Mouse (Mus musculus) adrenal gland, postnatal 10 days (tissue): ENCODE measurements at regions not wholly inside any gene's neighbourhood (a gene's known extent, or its start where the extent isn't known, plus 50 kb on each side); places are given as distances from the start of the nearest gene placed in this dataset.

ENCODE experiments used
- DNase-seq: peaks from one replicate; pipeline ENCODE4 v3.0.0; 2021; ENCODE audit warnings: mixed read lengths

DNA sequence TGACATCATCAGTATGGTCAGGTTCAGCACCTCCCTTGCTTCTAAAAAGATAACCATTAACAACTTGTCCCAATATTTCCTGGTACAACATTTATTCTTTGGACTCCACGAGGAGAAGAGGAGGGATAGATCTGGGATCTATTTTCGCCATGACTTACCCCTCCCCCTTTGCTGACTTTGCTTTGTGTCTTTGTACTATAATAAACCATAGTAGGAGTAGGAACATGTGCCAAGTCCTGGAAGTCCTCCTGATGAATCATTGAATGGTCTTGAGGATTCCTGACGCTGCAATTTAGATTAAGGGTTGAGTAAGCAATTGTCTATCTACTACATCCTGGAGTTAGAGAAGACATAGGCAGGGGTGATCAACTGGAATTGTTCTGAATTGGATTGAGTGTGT is 71.2 kb downstream of the Rbm11 start:
- no peak for DNase-seq

DNA sequence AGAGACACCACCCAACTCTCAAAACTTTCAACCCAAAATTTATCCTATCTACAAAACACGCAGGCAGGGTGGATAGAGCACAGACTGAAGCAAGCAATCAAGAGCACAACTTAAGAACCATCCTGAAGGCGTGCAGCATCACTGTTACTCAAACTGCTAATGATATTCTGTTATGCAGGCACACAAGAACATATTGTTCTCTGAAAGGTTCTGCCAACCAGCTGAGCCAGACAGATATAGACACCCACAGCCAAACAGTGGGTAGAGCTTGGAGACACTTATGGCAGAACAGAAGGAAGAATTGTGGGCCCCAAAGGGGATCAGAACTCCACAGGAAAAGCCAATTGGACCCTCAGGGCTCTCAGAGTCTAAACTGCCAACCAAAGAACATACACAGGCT is 74.9 kb downstream of the Rbm11 start:
- no peak for DNase-seq

DNA sequence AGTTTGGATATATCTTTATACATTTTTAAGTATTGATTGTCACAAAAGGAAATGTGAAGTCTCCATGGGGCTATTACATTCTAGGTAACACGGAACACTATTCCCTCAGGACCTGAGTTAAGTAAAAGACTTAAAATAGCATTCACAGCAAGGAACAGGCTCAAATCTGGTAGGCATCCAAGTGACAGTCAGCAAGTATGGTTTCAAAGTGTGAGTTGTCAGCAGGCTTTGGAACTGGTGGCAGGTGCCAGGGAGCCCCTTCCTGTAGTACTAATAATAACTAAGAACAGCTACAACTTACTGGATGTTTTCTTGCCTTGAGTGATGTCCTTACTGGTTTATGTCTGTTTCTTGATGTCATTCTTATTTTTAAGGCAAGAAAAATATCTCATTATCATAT is 79.5 kb downstream of the Rbm11 start:
- DNase-seq, result no peak

DNA sequence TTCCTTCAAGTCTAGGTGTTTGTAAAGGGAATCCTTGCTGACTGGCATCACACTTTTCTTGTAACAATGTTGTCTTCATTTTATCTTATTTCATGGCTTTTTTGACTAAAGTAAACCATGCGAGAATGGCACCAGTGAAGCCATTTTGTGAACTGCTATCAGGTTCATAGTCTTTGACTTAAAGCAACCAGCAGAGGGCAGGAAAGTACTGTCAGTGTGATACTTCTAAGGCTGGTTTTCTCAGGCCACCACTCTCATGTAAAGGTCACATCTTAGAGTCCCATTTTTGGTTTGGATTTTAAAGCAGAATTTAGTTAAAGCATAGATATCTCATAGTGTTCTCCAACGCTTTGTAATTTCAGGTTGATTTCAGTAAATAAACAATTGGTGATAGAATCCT is 83.2 kb downstream of the Rbm11 start:
- peak; percentile 33 for DNase-seq

DNA sequence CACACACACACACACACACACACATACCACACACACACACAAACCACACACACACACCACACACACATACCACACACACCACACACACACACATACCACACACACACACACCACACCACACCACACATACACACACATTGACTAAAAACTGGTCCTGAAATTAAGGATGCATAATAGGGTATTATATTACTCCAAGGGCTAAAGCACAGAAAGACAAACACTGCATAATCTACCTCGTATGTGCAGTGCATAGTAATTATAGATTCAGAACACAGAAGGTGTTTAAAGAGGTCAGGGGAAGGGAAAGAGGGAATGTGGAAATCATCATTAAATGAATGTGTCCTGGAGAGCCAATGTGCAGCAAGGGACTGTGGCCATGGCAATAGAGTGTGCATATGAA is 84.5 kb downstream of the Rbm11 start:
- DNase-seq, result no peak
